Mouse (Mus musculus): ENCODE measurements around the gene Ddx43.

The Ddx43 gene

GRCm38 (mm10) chr9:78374397-78374796 is 21.2 kb upstream of the Ddx43 start:
- DNase-seq = no peak

DNA sequence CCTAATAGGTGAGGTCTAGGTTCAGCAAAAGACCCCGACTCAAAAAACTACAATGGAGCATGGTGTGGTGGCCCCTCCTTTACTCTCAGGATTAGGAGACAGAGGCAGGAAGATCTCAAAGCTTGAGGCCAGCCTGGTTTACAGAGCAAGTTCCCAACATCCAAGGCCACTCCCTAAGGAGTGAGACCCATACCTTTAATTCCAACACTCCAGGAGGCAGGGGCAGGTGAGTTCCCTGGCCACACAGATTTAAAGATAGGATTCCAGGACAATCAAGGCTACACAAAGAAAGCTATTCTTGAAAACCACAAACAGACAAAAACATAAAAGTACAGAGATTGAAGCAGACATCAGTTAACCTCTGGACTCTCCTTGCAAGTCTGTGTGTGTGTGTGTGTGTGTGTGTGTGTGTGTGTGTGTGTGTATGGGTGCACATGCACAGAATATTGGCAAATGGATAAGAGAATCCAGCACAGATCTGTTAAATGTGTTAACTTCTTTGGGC is 20.6 kb upstream of the Ddx43 start:
- no peak for DNase-seq

DNA sequence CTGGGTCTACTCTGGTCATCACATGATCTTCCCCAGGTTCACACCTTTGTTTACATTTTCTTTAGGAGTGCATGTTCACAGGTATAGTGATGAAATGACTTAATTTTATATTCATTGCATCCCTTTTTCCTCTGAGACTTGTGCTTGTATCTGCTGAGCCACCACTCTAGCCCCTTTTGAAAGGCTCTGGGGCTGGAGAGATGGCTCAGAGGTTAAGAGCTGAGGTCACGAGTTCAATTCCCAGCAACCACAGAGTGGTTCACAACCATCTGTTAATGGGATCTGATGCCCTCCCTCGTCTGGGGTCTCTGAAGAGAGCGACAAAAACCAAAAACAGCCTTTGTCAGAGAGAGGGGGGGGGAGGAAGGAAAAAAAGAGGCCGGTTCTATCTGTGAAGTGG is 20.1 kb upstream of the Ddx43 start:
- DNase-seq = no peak

GRCm38 (mm10) chr9:78377546-78377945 is 18.0 kb upstream of the Ddx43 start:
- no peak for DNase-seq

GRCm38 (mm10) chr9:78378113-78378785 is 17.3 kb upstream of the Ddx43 start, which contains the start of gene Ooep:
Ooep (minus strand) TSS chr9:78378725.
- DNase-seq = peak; percentile 7

DNA sequence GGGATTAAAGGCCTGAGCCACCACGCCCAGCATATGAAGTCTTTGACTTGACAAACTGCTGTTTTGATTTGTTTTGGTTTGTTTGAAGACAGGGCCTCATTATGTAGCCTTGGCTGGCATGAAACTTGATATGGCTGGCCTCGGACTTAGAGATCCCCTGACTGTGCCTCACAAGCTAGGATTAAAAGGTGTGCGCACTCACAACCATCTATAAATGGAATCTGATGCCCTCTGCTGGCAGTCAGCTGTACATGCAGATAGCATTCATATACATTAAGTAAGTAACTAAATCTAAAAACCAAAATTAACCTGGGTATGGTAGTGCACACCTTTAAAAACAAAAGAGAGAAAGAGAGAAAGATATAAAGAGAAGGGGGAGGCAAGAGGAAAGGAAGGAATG is 9.7 kb upstream of the Ddx43 start:
- peak; percentile 15 for DNase-seq

- DNase-seq = no peak
Measured at GRCm38 (mm10) chr9:78386947-78387346, 8.6 kb upstream of the Ddx43 start.

DNA sequence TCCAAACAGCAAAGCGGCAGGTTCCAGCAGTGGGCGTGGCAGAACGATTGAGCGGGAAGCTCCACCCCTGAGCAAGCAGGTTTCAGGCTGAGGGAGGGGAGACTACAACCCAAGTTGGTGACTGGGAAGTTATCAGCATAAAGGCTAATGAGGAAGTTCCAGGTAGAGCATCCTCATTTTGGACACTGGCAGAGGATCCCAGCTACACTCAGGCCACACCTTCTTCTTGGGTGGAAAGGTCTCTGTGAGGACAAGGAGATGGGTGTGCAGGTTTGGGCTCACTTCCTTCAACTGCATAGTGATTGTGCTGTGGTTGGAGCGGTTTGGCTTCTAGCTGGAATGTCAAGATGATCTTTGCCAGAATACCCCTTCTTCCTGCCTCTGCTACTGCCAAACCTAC is 5.6 kb upstream of the Ddx43 start:
- DNase-seq = peak; percentile 3

DNA sequence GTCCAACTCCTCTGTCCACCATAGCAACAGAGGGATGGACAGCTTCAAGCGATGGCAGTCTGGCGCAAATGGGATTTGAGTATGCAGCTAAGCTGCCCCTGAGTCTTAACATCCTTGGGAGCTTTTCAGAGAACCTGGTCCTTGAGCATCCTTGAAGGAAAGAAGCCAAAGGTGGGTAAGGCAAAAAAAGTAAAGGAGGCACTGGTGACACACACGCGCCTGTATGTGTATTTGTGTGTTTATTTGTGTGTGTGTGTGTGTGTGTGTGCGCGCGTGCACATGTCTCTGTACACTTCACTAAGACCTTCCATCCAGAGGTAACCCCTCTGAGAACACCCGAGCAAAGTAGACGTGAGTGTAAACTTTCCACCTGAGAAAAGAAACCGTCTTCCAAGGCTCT is 1.8 kb upstream of the Ddx43 start:
- no peak for DNase-seq

- no peak for DNase-seq
Measured at GRCm38 (mm10) chr9:78394602-78395001, 975 bp upstream of the Ddx43 start.

DNA sequence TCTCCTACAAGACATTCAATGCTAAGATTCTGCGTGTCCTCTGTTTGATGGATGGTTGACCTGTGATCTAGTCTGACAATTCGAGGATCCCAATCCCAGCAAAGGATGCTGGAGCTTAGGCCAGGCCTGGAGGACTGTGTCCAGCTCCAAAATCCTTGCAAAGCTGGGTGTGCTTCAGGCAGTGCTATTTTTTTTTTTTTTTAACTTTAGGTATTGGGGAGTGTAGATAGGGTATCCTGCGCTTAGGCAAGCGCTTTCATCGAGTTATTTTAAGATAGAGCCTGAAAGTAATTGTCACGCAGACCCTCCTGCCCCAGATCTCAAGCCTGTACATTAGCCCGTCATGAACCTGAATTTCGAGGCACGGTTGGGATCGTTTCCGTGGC is 340 bp upstream of the Ddx43 start:
- no peak for DNase-seq

DNA sequence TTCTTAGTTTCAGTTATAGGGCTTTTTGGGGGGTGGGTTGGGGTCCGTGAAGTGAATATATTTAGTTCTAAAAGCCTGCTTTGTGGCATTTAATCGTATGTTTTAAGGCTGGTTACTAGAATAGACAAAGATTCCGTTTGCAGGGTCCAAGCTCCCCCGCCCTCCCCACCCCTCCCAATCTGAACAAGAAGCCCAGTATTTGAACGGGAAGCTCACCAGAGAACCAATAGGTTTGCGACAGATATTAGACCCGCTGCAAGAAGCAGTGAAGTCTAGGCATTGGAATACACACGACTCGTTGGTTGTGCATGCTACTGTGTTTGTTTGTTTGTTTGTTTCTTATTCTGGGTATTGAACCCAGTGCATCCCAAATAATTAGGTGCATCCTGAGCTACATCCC is 940 bp downstream of the Ddx43 start:
- no peak for DNase-seq

- DNase-seq = no peak
Measured at GRCm38 (mm10) chr9:78400570-78400969, 5.0 kb downstream of the Ddx43 start.

DNA sequence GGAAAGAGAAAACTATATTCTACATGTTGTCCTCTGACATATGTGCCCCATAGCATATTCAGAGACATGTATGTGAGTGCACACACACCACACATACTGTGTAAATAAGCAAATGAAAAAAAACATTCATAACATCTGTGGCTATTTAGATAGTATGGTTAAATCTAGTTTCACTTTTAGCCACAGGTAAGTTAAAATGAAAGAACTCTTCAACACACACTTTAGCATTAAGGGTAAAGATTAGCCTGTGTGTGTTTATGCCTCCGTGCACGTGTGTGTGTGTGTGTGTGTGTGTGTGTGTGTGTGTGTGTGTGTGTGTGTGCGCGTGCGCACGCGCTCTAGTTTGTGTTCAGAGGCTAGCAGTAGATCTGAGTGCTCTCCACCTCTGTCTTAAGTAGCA is 6.0 kb downstream of the Ddx43 start:
- no peak for DNase-seq

DNA sequence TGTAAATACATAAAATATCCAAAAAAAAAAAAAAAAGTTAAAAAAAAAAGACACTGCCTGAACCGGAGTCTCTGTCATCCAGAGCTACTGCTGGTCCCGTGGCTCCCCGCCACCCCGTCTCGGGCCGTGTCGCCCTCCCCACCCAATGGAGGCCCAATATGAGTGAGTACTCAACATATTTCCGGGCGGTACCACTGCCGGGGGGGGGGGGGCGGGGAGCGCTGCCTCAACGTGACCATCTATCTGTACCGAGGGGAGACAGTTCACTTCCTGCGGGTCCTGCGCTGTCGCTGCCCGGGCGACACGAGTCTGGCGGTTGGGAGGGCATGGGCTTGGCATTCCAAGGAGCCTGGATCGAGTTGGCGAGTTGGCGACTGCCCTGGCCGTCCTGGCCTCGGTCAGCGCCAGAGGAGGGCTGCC is 31.8 kb downstream of the Ddx43 start:
- no peak for DNase-seq

DNA sequence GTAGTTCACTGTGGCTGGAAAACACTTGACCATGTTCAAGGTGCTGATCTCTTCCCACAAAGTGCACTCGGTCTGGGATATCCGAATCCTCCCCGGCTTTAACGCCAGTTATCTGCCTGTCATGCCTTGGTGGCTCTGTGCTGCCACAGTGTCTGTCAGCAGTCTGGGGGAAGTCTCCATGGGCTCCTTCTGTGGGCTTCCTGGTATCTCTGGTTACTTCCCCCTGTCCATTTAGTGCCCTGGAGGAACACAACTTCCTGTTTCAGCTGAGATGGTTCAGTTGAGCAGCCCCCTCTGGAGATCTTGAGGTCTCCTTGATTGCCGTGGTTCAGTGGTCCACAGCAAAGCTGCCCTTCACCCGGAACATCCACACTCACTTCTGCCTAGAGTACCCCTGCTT is 32.6 kb downstream of the Ddx43 start:
- no peak for DNase-seq

GRCm38 (mm10) chr9:78428870-78429432 is 33.4 kb downstream of the Ddx43 start:
- no peak for DNase-seq

- DNase-seq = no peak
Measured at GRCm38 (mm10) chr9:78429551-78429950, 34.0 kb downstream of the Ddx43 start.

- DNase-seq = peak; percentile 42
Measured at GRCm38 (mm10) chr9:78430486-78430885, 34.9 kb downstream of the Ddx43 start.

DNA sequence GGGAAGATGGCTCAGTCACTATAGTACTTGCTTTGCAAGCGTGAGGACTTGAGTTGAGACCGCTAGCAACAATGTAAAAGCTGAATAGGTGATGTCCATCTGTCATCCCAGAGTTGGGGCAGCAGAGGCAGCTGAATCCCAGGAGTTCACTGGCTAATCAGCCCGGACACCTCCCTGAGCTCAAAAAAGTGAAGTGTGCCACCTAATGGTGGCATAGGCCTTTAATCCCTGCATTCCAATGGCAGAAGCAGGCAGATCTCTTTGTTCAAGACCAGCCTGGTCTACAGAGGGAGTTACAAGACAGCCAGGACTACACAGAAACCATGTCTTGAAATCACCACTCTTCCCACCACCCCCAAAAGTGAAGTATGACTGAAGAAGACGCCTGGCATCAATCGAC is 36.9 kb downstream of the Ddx43 start:
- DNase-seq = no peak

DNA sequence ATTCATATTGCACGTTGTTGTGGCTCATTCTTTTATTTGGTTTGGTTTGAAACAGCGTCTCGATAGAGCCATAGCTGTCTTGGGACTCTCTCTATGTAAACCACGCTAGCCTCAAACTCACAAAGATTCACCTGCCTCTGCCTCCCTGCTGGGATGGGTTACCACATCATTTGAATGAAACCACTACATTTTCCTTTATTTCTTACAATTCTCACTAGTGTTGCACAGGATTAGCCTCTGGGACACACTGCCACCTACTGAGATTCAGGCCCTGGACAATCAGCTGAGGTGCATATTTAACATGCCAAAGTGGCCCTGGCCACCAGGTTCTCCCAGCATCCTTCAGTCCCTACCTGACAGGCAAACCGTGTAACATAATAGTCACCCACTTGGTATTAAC is 43.8 kb downstream of the Ddx43 start:
- no peak for DNase-seq

DNA sequence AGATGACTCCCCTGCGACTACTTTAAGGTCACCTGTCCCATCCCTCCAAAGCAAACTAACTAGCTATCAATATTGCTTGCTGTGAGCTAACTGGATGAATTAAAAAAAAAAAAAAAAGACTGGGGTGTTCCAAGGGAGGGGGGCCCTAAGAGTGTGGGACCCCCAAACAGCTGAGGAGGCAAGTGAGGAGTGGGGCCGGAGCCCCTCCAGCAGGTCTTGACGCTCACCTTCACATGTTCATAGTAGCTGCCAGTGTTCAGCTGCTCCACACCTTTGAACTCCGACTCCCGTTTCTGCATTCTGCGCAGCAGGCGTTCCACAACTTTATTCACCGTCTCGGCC is 46.6 kb downstream of the Ddx43 start:
- DNase-seq = no peak

GRCm38 (mm10) chr9:78442579-78443392 is 47.2 kb downstream of the Ddx43 start, which contains the start of gene Cgas:
Cgas (minus strand) TSS chr9:78443237.
- peak; percentile 83 for DNase-seq

DNA sequence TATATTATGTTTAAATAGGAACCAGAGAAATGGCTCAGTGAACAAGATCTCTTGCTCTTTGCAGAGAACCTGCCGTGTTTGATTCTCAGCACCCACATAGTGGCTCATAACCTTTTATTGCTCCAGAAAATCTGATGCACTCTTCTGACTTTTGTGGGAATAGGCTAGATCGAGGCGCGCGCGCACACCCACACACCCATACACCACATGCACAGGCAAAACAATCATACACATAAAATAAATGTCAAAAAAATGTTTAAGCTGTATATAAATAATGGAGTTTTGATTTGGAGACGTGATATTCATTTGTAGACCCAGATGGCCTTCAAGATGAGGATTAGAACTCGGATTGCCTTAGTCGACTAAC is 52.0 kb downstream of the Ddx43 start:
- DNase-seq = no peak
